Mouse (Mus musculus): ENCODE data around the gene Tnpo3.
"Not testable (repeated sequence)": the region's sequence is repeated elsewhere in the genome, so short reads cannot be mapped to it uniquely, and the experiment has no call there.

Tnpo3 gene

GRCm38 (mm10) chr6:29620840-29621543, 11.3 kb upstream of the Tnpo3 start:
- no peak for DNase-seq (ENCODE audit: low read depth, low spot score)

DNA sequence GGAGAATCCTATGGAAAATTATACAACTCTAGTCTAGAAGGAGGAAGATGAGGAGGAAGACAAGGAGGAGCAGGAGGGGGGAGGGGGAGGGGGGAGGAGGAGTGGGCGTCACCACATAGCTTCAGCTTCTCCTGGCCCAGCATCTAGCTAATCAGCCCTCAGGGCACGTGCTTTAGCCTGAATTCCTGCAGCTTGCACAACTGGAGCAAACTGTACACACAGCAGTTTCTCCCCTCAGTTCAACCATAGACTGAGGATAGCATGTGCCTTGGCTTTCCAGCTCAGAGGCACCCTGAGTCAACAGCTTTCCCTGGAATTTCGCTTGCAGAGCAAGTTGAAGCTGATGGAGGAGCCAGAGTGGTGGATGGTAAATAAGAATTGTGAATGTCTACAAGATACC, 10.5 kb upstream of the Tnpo3 start:
- DNase-seq (ENCODE audit: low read depth, low spot score), result no peak

DNA sequence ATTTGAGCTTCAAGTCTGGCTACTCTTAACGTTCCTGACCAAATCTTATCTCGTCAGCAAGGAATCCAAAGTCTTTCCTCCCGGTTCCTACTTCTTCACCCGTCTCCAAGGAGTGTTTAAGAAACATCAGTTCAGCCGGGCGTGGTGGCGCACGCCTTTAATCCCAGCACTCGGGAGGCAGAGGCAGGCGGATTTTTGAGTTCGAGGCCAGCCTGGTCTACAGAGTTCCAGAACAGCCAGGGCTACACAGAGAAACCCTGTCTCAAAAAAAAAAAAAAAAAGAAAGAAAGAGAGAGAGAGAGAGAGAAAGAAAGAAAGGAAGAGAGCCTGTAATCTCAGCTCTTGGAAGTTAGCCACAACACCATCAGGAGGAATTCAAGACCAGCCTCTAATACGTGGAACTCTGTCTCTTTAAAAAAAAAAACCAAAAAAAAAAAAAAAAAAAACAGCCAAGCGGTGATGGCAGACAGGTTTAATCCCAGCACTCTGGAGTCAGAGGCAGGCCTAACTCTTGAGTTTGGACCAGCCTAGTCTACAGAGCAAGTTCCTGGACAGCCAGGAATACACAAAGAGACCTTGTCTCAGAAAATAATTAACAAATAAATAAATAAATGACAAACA, 443 bp upstream of the Tnpo3 start:
- not testable (repeated sequence) for DNase-seq (ENCODE audit: low read depth, low spot score)

GRCm38 (mm10) chr6:29600188-29600587, 9.5 kb downstream of the Tnpo3 start:
- no peak for DNase-seq (ENCODE audit: low read depth, low spot score)

- DNase-seq (ENCODE audit: low read depth, low spot score), result no peak
Measured at GRCm38 (mm10) chr6:29595656-29596055, 14.0 kb downstream of the Tnpo3 start.

GRCm38 (mm10) chr6:29581202-29581601, 28.5 kb downstream of the Tnpo3 start:
- DNase-seq (ENCODE audit: low read depth, low spot score), result no peak

- no peak for DNase-seq (ENCODE audit: low read depth, low spot score)
Measured at GRCm38 (mm10) chr6:29580770-29581169, 28.9 kb downstream of the Tnpo3 start.

DNA sequence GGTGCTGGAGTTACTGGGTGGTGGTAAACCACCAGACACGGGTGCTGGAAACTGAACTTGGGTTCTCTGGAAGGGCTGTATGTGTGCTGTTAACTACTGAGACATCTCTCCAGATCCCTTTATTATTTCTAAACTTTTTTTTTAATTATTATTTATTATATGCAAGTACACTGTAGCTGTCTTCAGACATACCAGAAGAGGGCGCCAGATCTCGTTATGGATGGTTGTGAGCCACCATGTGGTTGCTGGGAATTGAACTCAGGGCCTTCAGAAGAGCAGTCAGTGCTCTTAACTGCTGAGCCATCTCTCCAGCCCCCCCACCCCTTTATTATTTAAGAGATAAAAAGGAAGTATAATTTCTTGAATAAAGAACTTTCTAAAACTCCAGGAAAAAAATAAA, 33.3 kb downstream of the Tnpo3 start:
- not testable (repeated sequence) for DNase-seq (ENCODE audit: low read depth, low spot score)

DNA sequence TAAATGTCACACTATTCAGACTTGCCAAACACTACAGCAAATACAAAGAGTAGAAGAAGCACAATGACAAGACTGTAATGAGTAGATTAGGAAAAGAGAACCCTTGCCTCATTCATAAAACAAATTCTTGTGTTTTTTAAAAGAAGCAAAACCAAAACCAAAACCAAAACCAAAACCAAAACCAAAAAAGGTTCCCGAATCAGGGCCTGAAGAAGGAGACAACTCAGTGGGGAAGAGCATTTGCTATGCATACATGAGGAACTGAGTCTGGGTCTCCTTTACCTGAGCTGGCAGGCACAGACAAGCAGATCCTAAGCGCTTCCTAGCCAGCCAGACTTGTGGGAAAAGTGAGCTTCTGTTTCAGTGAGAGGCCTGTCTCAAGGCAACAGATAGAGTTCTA, 52.6 kb downstream of the Tnpo3 start:
- no peak for DNase-seq (ENCODE audit: low read depth, low spot score)

DNA sequence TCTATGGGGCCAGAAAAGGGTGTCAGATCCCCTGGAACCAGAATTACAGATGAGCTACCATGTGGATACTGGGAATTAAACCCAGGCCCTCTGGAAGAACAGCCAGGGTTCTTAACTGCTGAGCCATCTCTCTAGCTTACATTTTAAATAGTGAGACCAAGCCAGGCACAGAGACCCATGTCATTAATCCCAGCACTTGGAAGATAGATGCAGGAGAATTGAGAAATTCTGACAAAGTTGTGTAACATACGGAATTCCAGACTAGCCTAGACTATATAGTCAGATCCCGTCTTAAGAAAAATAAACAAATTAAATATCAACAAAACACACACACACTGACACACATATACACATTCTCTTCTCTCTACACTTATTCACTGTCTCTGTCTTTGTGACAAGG, 57.2 kb downstream of the Tnpo3 start:
- no peak for DNase-seq (ENCODE audit: low read depth, low spot score)

GRCm38 (mm10) chr6:29548086-29548485, 61.6 kb downstream of the Tnpo3 start:
- no peak for DNase-seq (ENCODE audit: low read depth, low spot score)

DNA sequence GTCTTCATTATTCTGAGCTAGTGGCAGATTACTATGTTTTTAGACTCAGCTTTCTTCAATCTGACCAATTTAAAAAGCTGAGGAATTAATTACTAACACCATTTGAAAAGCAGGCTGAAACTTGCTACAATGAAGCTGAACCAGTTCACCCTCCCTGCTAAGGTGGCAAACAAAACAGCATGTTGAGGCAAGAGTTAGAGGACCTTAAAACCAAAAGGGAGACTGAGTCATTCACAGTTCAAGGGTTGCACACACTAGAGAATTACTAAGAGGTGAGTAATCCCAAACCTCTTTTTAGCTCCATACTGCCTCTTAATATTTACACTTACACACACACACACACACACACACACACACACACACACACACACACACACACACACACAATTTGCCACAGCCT, 62.1 kb downstream of the Tnpo3 start:
- no peak for DNase-seq (ENCODE audit: low read depth, low spot score)

DNA sequence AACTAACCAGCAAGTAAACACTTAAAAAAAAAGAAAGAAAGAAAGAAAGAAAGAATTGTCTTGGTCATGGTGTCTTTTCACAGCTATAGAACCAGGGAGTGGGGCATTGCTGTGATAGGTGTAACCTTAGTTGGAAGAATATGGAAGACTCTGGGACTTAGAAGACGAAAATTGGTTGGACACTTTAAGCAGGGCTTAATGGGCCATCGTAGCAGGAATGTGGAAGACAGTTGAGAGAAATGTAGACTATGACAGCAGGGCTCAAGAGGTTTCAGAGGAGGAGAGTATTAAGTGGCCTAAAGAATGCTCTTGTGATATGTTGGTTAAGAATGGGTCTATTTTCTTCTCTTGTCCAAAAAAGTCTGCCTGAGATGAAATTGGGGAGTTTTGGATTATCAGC, 64.1 kb downstream of the Tnpo3 start:
- no peak for DNase-seq (ENCODE audit: low read depth, low spot score)

DNA sequence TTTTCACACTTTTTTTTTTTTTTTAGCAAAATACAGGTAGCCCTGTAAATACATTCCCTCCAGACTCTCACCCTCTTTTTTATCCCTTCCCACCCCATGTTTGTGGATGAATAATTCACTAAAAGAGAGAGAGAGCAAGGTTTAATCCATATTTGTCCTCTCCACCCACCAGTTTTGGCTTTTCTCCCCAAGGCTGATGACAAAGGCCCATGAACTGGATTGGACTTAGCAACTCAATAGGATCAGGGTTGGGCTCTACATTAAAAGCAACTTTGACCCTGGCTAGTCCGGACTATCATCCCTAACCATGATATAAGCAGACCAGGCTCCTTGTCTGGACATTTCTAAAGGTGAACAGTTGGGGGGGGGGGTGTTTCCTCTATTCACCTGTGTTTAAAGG, 68.7 kb downstream of the Tnpo3 start:
- no peak for DNase-seq (ENCODE audit: low read depth, low spot score)

- peak; percentile 52 for DNase-seq (ENCODE audit: low read depth, low spot score)
Measured at GRCm38 (mm10) chr6:29540223-29540622, 69.5 kb downstream of the Tnpo3 start.

GRCm38 (mm10) chr6:29539502-29539901, 70.2 kb downstream of the Tnpo3 start:
- DNase-seq (ENCODE audit: low read depth, low spot score), result no peak

GRCm38 (mm10) chr6:29537221-29537620, 72.5 kb downstream of the Tnpo3 start:
- DNase-seq (ENCODE audit: low read depth, low spot score), result no peak

DNA sequence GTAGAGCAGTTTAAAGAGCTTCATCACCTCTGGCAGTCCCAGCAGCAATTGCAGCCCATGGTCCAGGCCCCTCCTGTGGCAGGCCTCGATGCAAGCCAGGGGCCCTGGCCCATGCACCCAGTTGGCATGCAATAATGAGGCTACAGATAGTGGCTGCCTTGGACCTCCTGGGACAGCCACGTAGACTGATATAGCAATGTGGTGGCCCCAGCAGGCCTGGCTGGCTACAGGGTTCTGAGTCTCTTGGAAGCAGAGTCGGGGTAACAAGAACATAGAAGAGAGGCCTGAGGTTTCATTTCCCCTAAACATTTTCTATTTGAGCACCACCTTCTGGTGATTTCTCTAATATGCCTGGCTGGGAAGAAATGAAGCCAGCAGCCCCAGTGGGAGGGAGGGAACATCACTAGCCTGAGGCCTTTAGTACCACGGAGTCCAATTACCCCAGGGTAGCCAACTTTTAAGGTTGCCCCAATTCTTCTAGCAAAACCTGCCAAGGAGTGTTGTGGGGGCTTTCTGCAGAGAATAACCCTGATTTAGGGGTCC, 73.0 kb downstream of the Tnpo3 start:
- no peak for DNase-seq (ENCODE audit: low read depth, low spot score)

DNA sequence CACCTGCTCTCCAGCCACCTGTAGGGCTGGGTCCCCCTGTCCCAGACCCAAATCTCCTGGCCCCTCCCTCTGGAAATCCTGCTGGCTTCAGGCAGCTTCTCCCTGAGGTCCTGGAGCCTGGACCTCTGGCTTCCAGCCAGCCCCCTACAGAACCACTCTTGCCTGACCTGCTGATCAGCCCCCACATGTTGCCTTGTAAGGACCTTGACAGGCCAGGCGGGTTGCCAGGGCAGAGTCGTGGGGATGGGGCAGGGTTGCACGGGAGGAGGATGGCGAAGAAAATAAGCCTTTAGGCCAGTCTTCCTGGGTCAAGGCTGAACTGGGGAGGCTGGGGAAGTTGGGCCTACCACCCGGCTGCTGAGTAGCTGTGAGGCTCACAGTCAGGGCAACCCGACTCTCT, 74.4 kb downstream of the Tnpo3 start:
- no peak for DNase-seq (ENCODE audit: low read depth, low spot score)

- no peak for DNase-seq (ENCODE audit: low read depth, low spot score)
Measured at GRCm38 (mm10) chr6:29530050-29530449, 79.6 kb downstream of the Tnpo3 start.

DNA sequence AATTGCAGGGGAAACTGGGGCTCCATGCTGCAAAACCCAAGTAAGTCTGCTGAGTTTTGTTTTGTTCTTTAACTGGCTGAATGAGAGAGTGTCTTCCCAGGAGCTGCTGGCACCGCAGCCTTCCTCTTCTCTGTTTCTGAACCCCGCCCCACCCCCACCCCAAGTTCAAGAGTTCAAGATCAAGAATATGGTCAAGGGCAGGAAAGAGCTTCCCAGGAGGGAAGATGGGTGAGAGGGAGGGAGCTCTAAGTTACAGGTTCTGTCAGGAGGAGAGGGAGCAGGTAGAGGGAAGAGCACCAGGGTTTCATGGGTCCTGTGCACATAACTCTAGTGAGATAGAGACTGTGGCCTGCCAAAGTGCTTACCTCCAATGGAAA, 80.3 kb downstream of the Tnpo3 start:
- no peak for DNase-seq (ENCODE audit: low read depth, low spot score)

- no peak for DNase-seq (ENCODE audit: low read depth, low spot score)
Measured at GRCm38 (mm10) chr6:29528561-29529443, 80.9 kb downstream of the Tnpo3 start.

Data from retina, postnatal 7 days (tissue).